Mouse (Mus musculus): ENCODE data around the gene C1ra. TPM values are rescaled to one million over a fixed set of nuclear protein-coding genes. Genes with fewer than 3 reads are reported as not detected.
"Not testable (repeated sequence)": the region's sequence is repeated elsewhere in the genome, so short reads cannot be mapped to it uniquely, and the experiment has no call there.

C1ra gene
- 17.8 and 20.1 TPM in 2 replicates for polyA plus RNA-seq (2012; rRNA removed)

DNA sequence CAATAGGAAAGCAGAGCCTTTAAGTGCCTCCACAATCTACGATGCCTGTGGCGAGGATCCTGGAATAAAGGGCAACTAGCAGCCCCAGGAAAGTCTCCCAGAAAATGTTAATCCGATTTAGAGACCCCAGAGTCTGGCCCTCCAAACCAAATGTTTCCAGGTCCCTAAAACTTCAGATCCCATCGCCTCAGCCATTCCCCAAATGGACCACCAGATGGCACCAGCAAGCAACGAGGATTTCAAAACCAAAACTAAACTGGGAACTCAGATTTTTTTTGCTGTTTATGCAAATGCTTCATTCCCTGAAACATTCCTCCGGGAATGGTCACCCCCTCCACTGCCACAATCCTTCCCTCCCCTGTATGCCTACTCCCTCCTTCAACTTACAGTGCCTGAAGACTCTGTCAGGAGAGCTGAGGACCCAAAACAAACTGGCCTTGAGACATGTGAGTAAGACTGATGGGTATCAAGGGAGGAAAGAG lies at the start of gene C1ra:
TSS of gene C1ra (plus strand) at position 51 of the 482 bp plus-strand sequence.
- DNase-seq (ENCODE audit: low read depth in 1 of 2, low spot score in 2 of 2), result peak; percentile 8 to 35
- WGBS, result 6% methylated on average over 6 of the region's 6 CpGs

DNA sequence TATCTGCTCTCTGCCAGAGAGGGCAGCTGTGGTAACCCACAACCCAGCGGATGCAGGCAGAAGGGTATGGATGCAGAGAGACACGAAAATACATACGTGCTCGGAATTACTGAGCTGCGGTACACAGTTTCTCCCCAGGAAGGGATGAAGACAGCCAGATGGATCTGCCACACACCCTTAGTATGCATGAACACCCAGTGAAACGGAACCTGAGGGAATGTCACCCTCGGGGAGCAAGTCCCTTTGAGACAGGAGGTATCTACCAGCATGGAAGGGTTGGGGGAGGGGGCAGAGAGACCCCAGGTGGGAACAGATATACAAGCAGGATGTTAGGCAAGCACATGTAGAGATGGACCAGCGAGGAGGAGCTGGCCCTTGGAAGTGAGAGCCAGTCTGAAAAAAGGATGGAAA lies 48.3 kb upstream of the C1ra start:
- Histone ChIP-seq H3K36me3 (ENCODE audit: control insufficient read depth, insufficient read depth, low read length) (no peaks in the 10 kb centered on the region), H3K4me3 (ENCODE audit: extremely low read depth, insufficient read depth, insufficient read length) (no peak overlapping the region), H3K4me1 (ENCODE audit: control insufficient read depth, insufficient read depth, insufficient read length) (no peaks in the 10 kb centered on the region), H3K27ac (ENCODE audit: insufficient read depth, low read length) (no peak overlapping the region), H3K27me3 (ENCODE audit: control insufficient read depth, insufficient read depth, low read length) (no peaks in the 10 kb centered on the region)
- DNase-seq (ENCODE audit: low read depth in 1 of 2, low spot score in 2 of 2), result no peak
- TF ChIP-seq CTCF (IDR thresholded peaks at IDR 0.05; ENCODE audit: extremely low read depth, insufficient read depth, insufficient read length, insufficient replicate concordance), result no peak
- no peak for TF ChIP-seq POLR2A (IDR thresholded peaks at IDR 0.05; ENCODE audit: low read depth, low read length)
- WGBS, result 5% methylated on average over 8 of the region's 8 CpGs

More for the DNA sequence above, at the start of gene C1ra:
- Histone ChIP-seq H3K4me1 (ENCODE audit: control insufficient read depth, insufficient read depth, insufficient read length) (no peaks in the 10 kb centered on the region), H3K27ac (ENCODE audit: insufficient read depth, low read length) (no peak within 1 kb of the TSS), H3K36me3 (ENCODE audit: control insufficient read depth, insufficient read depth, low read length) (no peaks in the 10 kb centered on the region), H3K27me3 (ENCODE audit: control insufficient read depth, insufficient read depth, low read length) (no peaks in the 10 kb centered on the region), H3K4me3 (ENCODE audit: extremely low read depth, insufficient read depth, insufficient read length) (peak within 1 kb of the TSS; percentile 44)
- TF ChIP-seq CTCF (IDR thresholded peaks at IDR 0.05; ENCODE audit: extremely low read depth, insufficient read depth, insufficient read length, insufficient replicate concordance) (peak; percentile 33; the same call in 1 of the 2 replicates), POLR2A (IDR thresholded peaks at IDR 0.05; ENCODE audit: low read depth, low read length) (no peak)

- Histone ChIP-seq H3K36me3 (ENCODE audit: control insufficient read depth, insufficient read depth, low read length) (no peaks in the 10 kb centered on the region), H3K4me1 (ENCODE audit: control insufficient read depth, insufficient read depth, insufficient read length) (no peaks in the 10 kb centered on the region), H3K27me3 (ENCODE audit: control insufficient read depth, insufficient read depth, low read length) (no peaks in the 10 kb centered on the region), H3K27ac (ENCODE audit: insufficient read depth, low read length) (no peak within 1 kb of the TSS), H3K4me3 (ENCODE audit: extremely low read depth, insufficient read depth, insufficient read length) (0 out of 2 replicates have a peak within 1 kb of the TSS, but pooled peaks have one; percentile 8)
- 15% methylated on average over 27 of the region's 27 CpGs for WGBS
- TF ChIP-seq POLR2A (IDR thresholded peaks at IDR 0.05; ENCODE audit: low read depth, low read length), result no peak
- no peak for TF ChIP-seq CTCF (IDR thresholded peaks at IDR 0.05; ENCODE audit: extremely low read depth, insufficient read depth, insufficient read length, insufficient replicate concordance)
- DNase-seq (ENCODE audit: low read depth in 1 of 2, low spot score in 2 of 2), result peak in 1 of 2 experiments; percentile 61
Observed at GRCm38 (mm10) chr6:124464305-124465271, 47.6 kb upstream of the C1ra start, which contains the start of gene Clstn3. Gene Clstn3 (minus strand): TSS chr6:124464794.

DNA sequence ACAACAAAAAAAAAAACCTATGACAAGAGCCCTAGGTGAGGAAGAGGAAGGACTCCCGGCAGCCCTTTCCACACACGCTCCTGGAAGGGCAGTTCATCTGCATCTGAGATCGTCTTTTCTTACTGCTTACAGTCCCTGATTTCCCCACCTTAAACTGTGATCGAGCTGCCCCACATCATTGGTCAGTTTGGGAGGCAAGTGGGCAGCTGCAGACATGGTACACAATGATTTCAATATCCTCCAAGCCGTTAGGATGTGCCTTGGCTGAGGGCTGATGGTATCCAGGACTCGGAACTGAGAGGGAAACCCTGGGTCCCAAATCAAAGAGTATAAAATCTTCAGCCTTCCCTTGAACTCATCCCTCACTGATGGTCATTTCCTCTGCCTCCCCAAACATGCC lies 46.9 kb upstream of the C1ra start:
- 72% methylated on average over 6 of the region's 6 CpGs for WGBS
- no peak overlapping the region for H3K27ac ChIP-seq (ENCODE audit: insufficient read depth, low read length)
- H3K4me1 ChIP-seq (ENCODE audit: control insufficient read depth, insufficient read depth, insufficient read length), result no peaks in the 10 kb centered on the region
- DNase-seq (ENCODE audit: low read depth in 1 of 2, low spot score in 2 of 2), result no peak
- H3K27me3 ChIP-seq (ENCODE audit: control insufficient read depth, insufficient read depth, low read length), result no peaks in the 10 kb centered on the region
- TF ChIP-seq POLR2A (IDR thresholded peaks at IDR 0.05; ENCODE audit: low read depth, low read length) (no peak), CTCF (IDR thresholded peaks at IDR 0.05; ENCODE audit: extremely low read depth, insufficient read depth, insufficient read length, insufficient replicate concordance) (no peak)
- no peak overlapping the region for H3K4me3 ChIP-seq (ENCODE audit: extremely low read depth, insufficient read depth, insufficient read length)
- H3K36me3 ChIP-seq (ENCODE audit: control insufficient read depth, insufficient read depth, low read length), result no peaks in the 10 kb centered on the region

GRCm38 (mm10) chr6:124465729-124466128 lies 46.5 kb upstream of the C1ra start:
- Histone ChIP-seq H3K27me3 (ENCODE audit: control insufficient read depth, insufficient read depth, low read length) (no peaks in the 10 kb centered on the region), H3K27ac (ENCODE audit: insufficient read depth, low read length) (no peak overlapping the region), H3K4me3 (ENCODE audit: extremely low read depth, insufficient read depth, insufficient read length) (no peak overlapping the region), H3K36me3 (ENCODE audit: control insufficient read depth, insufficient read depth, low read length) (no peaks in the 10 kb centered on the region), H3K4me1 (ENCODE audit: control insufficient read depth, insufficient read depth, insufficient read length) (no peaks in the 10 kb centered on the region)
- DNase-seq (ENCODE audit: low read depth in 1 of 2, low spot score in 2 of 2), result no peak
- TF ChIP-seq POLR2A (IDR thresholded peaks at IDR 0.05; ENCODE audit: low read depth, low read length) (no peak), CTCF (IDR thresholded peaks at IDR 0.05; ENCODE audit: extremely low read depth, insufficient read depth, insufficient read length, insufficient replicate concordance) (no peak)
- WGBS, result 88% methylated on average over 6 of the region's 6 CpGs

DNA sequence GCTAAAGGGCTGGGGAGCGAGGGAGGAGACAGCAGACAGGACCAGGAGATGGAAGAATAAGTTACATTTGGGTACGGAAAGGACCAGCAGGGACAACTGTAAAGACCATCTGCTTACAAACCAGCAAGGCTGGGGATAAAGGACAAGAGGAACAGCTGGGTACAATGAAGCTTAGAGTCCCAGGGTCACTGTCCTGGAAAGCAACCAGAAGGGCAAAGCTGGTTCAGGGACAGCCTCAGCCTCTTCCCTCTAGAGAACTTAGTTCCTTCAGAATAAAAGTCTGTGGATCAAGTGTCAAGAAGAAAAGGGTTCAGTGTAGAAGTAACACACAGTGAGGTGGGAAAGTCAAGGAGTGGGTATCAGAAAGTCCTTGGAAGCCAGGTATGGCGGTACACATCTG lies 41.1 kb upstream of the C1ra start:
- 95% methylated on average over 3 of the region's 3 CpGs for WGBS
- no peak overlapping the region for H3K27ac ChIP-seq (ENCODE audit: insufficient read depth, low read length)
- no peak overlapping the region for H3K4me3 ChIP-seq (ENCODE audit: extremely low read depth, insufficient read depth, insufficient read length)
- no peaks in the 10 kb centered on the region for H3K36me3 ChIP-seq (ENCODE audit: control insufficient read depth, insufficient read depth, low read length)
- TF ChIP-seq CTCF (IDR thresholded peaks at IDR 0.05; ENCODE audit: extremely low read depth, insufficient read depth, insufficient read length, insufficient replicate concordance) (no peak), POLR2A (IDR thresholded peaks at IDR 0.05; ENCODE audit: low read depth, low read length) (no peak)
- no peak for DNase-seq (ENCODE audit: low read depth in 1 of 2, low spot score in 2 of 2)
- no peaks in the 10 kb centered on the region for H3K27me3 ChIP-seq (ENCODE audit: control insufficient read depth, insufficient read depth, low read length)
- no peaks in the 10 kb centered on the region for H3K4me1 ChIP-seq (ENCODE audit: control insufficient read depth, insufficient read depth, insufficient read length)

DNA sequence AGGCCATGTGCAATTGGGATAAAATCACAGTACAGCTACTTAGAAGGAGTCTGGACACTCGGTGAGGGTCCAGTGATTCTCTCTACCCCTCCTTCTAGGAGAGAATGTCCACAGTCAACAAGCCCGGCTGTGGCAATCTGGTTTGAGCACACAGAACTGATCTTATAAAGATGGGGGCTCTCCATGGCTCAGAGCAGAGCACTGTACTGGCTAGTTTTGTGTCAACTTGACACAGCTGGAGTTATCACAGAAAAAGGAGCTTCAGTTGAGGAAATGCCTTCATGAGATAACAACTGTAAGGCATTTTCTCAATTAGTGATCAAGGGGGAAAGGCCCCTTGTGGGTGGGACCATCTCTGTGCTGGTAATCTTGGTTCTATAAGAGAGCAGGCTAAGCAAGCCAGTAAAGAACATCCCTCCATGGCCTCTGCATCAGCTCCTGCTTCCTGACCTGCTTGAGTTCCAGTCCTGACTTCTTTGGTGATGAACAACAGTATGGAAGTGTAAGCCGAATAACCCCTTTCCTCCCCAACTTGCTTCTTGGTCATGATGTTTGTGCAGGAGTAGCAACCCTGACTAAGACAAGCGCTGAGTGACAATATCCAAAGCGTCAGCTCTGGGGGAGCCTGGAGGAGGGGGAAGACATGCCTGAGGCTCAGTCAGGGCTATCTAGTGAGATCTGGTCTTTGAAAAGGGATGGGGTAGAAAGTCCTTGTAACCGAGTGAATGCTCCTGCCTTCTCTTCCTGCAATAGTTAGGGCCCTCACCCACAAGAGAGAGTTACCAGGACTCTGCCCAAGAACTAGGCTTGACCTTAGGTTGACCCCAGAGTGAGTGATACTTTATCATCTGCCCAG lies 40.2 kb upstream of the C1ra start:
- not testable (repeated sequence) for H3K4me3 ChIP-seq (ENCODE audit: extremely low read depth, insufficient read depth, insufficient read length)

More for the DNA sequence above, 40.2 kb upstream of the C1ra start:
- 80% methylated on average over 6 of the region's 6 CpGs for WGBS
- H3K4me1 ChIP-seq (ENCODE audit: control insufficient read depth, insufficient read depth, insufficient read length); H3K27me3 ChIP-seq (ENCODE audit: control insufficient read depth, insufficient read depth, low read length); H3K36me3 ChIP-seq (ENCODE audit: control insufficient read depth, insufficient read depth, low read length); DNase-seq (ENCODE audit: low read depth in 1 of 2, low spot score in 2 of 2); H3K27ac ChIP-seq (ENCODE audit: insufficient read depth, low read length): not testable (repeated sequence)

Measured in spleen, adult 2 months (tissue).